Mouse (Mus musculus) liver, embryonic 15.5 days (tissue): ENCODE data around the gene Gm14412. TPM values are rescaled to one million over a fixed set of nuclear protein-coding genes. Genes with fewer than 3 reads are reported as not detected.
"Not testable (repeated sequence)": the region's sequence is repeated elsewhere in the genome, so short reads cannot be mapped to it uniquely, and the experiment has no call there.

Source experiments
- ATAC-seq: fragments of 200-750 bp; cut with Nextera tagmentation; 2 replicates; pipeline ENCODE4 v1.8.0; 2017; ENCODE audit warnings: moderate number of reproducible peaks, mild to moderate bottlenecking, moderate library complexity; ENCODE audit not compliant: insufficient read depth
- H3K27ac ChIP-seq: fragments of 300-500 bp; sonication (generic); replicated peaks from 2 replicates; pipeline ENCODE4 v1.5.1; 2015; ENCODE audit warnings: mild to moderate bottlenecking, inconsistent platforms
- H3K27me3 ChIP-seq: fragments of 300-500 bp; sonication (generic); 2 replicates; pipeline ENCODE4 v1.6.1; 2015; ENCODE audit warnings: mild to moderate bottlenecking, inconsistent platforms
- H3K36me3 ChIP-seq: fragments of 300-500 bp; sonication (generic); replicated peaks from 2 replicates; pipeline ENCODE4 v1.6.1; 2015; ENCODE audit warnings: moderate library complexity, mild to moderate bottlenecking, inconsistent platforms
- H3K4me1 ChIP-seq: fragments of 300-500 bp; sonication (generic); replicated peaks from 2 replicates; pipeline ENCODE4 v1.6.1; 2015; ENCODE audit warnings: inconsistent platforms
- H3K4me2 ChIP-seq: fragments of 300-500 bp; sonication (generic); 2 replicates; pipeline ENCODE4 v1.6.1; 2015; ENCODE audit warnings: moderate library complexity, mild to moderate bottlenecking, inconsistent platforms
- H3K4me3 ChIP-seq: fragments of 300-500 bp; sonication (generic); replicated peaks from 2 replicates; pipeline ENCODE4 v1.5.1; 2015; ENCODE audit warnings: mild to moderate bottlenecking, inconsistent platforms
- H3K9ac ChIP-seq: fragments of 300-500 bp; sonication (generic); 2 replicates; pipeline ENCODE4 v1.6.1; 2015; ENCODE audit warnings: moderate library complexity, mild to moderate bottlenecking, inconsistent platforms
- H3K9me3 ChIP-seq: fragments of 300-500 bp; sonication (generic); replicated peaks from 2 replicates; pipeline ENCODE4 v1.6.1; 2016; ENCODE audit warnings: inconsistent platforms
- WGBS: fragments of 180-500 bp; shearing (Covaris S2); methylation state at CpG from one replicate; pipeline ENCODE4 v1.1.7; 2015; ENCODE audit warnings: mixed read lengths; ENCODE audit not compliant: insufficient replicate concordance; 5-methylcytosine and 5-hydroxymethylcytosine counted together
- polyA plus RNA-seq: library from polyadenylated mRNA; unstranded; fragments of >200 nt; fragmentation: Nextera tagmentation; extraction: Ambion mirVana; gene quantifications from 2 replicates; pipeline ENCODE4 v1.2.1, GENCODE M21; 2015

The Gm14412 gene
- 0.09 TPM in 1 of 2 replicates, not detected in the other for polyA plus RNA-seq

DNA sequence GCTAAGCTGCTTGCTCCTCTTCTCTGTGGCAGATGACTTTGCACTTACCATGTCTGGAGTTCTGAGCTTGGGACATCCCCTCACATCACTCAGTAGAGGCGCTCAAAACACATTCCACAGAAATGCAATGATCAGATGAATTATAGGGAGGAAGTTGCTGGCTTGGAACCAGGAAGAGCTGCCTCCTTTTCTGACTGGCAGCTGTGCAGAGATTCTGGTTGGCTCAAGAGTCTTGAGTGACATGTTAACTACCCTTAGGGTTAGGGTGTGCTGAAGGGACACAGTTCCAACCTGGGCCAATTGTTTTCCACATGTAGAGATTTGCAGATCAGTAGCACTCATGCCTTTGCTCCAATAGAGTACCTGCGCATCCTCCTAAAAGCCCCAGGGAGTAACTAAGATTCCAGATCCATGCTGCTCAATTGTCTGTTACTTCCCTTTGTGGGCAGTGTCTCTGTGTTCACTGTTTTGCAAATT, at the start of gene Gm14412:
Gene Gm14412, minus strand, starts transcription at position 51 of the 477 bp plus-strand sequence.
- not testable (repeated sequence) for H3K27me3 ChIP-seq, H3K27ac ChIP-seq, H3K4me3 ChIP-seq, H3K9me3 ChIP-seq, H3K36me3 ChIP-seq, H3K4me1 ChIP-seq, ATAC-seq, H3K9ac ChIP-seq, H3K4me2 ChIP-seq
- WGBS, result 69% methylated on average over 2 of the region's 2 CpGs

- not testable (repeated sequence) for H3K36me3 ChIP-seq, H3K4me3 ChIP-seq, H3K4me1 ChIP-seq, H3K27ac ChIP-seq, H3K4me2 ChIP-seq, H3K9ac ChIP-seq, H3K9me3 ChIP-seq, ATAC-seq, H3K27me3 ChIP-seq
- WGBS, result 61% methylated on average over 4 of the region's 4 CpGs
Measured at GRCm38 (mm10) chr2:177329661-177330292, 5.7 kb upstream of the Gm14412 start.

- not testable (repeated sequence) for H3K27me3 ChIP-seq, H3K36me3 ChIP-seq, H3K27ac ChIP-seq, ATAC-seq, H3K4me2 ChIP-seq, H3K4me1 ChIP-seq, H3K9ac ChIP-seq, H3K9me3 ChIP-seq, H3K4me3 ChIP-seq
Measured at GRCm38 (mm10) chr2:177321361-177321760, 2.7 kb downstream of the Gm14412 start.

GRCm38 (mm10) chr2:177320786-177321320, 3.3 kb downstream of the Gm14412 start:
- H3K4me1 ChIP-seq, result not testable (repeated sequence)
- 21% methylated on average over 2 of the region's 2 CpGs for WGBS

DNA sequence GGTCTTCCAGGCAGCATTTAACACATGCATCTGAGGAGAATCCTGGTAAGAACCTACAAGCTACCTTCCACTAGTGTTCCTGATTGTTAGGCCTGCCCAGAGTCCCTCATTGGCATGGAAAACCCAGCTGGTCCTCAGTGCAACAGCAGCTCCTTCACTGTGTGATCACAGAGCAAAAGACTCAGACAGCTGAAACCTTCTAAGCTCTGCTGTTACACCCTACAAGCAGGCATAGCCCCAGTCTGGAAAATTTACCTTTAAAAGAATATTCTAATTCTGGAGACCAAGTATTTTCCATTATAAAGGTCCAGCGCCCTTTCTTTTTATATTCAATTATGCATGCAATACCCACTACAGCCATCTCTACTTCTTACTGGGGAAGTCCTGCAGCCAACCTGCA, 5.1 kb downstream of the Gm14412 start:
- Histone ChIP-seq H3K27ac (no peak overlapping the region), H3K4me3 (no peak overlapping the region), H3K36me3 (no peaks in the 10 kb centered on the region), H3K4me2 (no peak overlapping the region), H3K27me3 (no peaks in the 10 kb centered on the region), H3K4me1 (no peaks in the 10 kb centered on the region), H3K9me3 (0 out of 2 replicates have a peak, but pooled peaks cover 2% of the 10 kb centered on the region), H3K9ac (no peak overlapping the region)
- ATAC-seq, result no peak
- WGBS, result 61% methylated on average over 1 of the region's 1 CpGs

More at GRCm38 (mm10) chr2:177320786-177321320, 3.3 kb downstream of the Gm14412 start:
- H3K9ac ChIP-seq, H3K27me3 ChIP-seq, H3K36me3 ChIP-seq, H3K4me2 ChIP-seq, ATAC-seq, H3K9me3 ChIP-seq, H3K4me3 ChIP-seq, H3K27ac ChIP-seq: not testable (repeated sequence)

DNA sequence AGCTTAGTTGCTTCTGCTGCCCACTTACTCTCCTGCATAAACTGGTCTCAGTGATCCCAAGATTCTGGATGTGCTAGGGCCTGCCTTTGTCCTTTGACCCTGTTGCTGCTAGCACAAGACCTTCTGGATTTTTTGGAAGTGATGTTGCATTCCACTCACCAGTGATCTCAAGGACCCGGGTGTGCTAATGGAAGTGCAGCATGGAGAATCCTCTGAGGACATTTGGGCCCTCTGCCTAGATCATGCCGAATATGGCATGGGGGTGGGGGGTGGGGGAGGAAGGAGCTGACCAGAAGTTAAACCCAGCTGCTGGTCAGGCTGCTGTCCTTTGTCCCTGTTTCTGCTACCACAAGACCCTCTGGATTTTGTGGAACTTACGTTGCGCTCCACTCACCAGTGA, 14.5 kb downstream of the Gm14412 start:
- not testable (repeated sequence) for H3K36me3 ChIP-seq, H3K9me3 ChIP-seq, H3K4me3 ChIP-seq, H3K4me1 ChIP-seq, H3K27me3 ChIP-seq, H3K9ac ChIP-seq, ATAC-seq, H3K27ac ChIP-seq, H3K4me2 ChIP-seq
- 63% methylated on average over 4 of the region's 4 CpGs for WGBS

- H3K9ac ChIP-seq, H3K9me3 ChIP-seq, H3K4me3 ChIP-seq, H3K4me2 ChIP-seq, H3K4me1 ChIP-seq, ATAC-seq, H3K27ac ChIP-seq, H3K27me3 ChIP-seq, H3K36me3 ChIP-seq: not testable (repeated sequence)
- WGBS, result no CpG with 5 or more reads among the region's 2 CpGs
Measured at GRCm38 (mm10) chr2:177304980-177305379, 19.1 kb downstream of the Gm14412 start.

DNA sequence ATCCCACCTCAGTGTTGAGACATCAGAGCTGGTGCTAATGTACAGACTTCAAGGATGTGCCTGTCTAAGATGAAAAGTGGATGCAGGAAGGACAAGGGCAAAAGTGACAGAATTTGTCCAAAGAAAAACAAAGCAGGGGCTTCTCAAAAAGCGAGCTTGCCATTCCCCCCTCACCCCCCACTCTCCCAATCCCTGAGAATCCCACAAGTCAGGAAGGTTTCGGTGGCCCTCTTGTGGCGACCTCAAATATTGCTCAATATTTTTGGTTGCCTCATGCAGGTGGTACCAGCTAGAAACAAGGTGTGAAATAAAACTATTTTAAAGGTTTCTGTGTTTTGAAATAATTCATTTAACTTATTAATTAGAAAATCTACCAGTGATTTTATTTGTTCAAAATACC, 40.4 kb downstream of the Gm14412 start:
- not testable (repeated sequence) for H3K27me3 ChIP-seq, H3K27ac ChIP-seq, H3K4me3 ChIP-seq, H3K4me2 ChIP-seq, H3K4me1 ChIP-seq, H3K9me3 ChIP-seq, H3K36me3 ChIP-seq, H3K9ac ChIP-seq, ATAC-seq
- 19% methylated on average over 3 of the region's 3 CpGs for WGBS

DNA sequence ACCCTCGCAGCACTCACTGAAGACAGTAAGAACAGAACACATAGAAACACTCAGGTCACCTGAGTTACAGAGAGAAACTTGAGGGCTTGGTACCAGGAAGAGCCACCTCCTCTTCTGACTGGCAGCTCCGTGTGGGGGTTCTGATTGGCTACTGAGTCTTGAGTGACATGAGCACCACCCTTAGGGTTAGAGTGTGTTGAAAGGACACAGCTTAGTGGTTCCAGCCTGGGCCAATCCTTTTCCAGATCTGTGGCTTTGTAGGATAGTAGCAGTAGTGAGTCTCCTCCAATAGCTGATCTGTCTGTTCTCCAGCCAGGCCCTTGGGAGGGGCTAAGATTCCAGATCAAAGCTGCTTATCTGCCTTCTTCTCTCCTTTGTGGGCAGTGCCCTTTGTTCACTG, 46.4 kb downstream of the Gm14412 start:
- H3K4me3 ChIP-seq, H3K27ac ChIP-seq, H3K9ac ChIP-seq, H3K9me3 ChIP-seq, H3K27me3 ChIP-seq, H3K4me1 ChIP-seq, ATAC-seq, H3K36me3 ChIP-seq, H3K4me2 ChIP-seq: not testable (repeated sequence)
- 54% methylated on average over 2 of the region's 2 CpGs for WGBS

DNA sequence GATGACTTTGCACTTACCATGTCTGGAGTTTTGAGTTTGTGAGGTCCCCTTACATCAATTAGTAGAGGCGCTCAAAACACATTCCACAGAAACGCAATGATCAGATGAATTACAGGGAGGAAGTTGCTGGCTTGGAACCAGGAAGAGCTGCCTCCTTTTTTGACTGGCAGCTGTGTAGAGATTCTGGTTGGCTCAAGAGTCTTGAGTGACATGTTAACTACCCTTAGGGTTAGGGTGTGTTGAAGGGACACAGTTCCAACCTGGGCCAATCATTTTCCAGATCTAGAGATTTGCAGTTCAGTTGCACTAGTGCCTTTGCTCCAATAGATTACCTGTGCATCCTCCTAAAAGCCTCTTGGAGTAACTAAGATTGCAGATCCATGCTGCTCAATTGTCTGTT, 51.9 kb downstream of the Gm14412 start:
- not testable (repeated sequence) for H3K4me3 ChIP-seq, H3K27ac ChIP-seq, H3K27me3 ChIP-seq, H3K4me2 ChIP-seq, ATAC-seq, H3K9me3 ChIP-seq, H3K36me3 ChIP-seq, H3K9ac ChIP-seq, H3K4me1 ChIP-seq
- WGBS, result 67% methylated on average over 2 of the region's 2 CpGs

DNA sequence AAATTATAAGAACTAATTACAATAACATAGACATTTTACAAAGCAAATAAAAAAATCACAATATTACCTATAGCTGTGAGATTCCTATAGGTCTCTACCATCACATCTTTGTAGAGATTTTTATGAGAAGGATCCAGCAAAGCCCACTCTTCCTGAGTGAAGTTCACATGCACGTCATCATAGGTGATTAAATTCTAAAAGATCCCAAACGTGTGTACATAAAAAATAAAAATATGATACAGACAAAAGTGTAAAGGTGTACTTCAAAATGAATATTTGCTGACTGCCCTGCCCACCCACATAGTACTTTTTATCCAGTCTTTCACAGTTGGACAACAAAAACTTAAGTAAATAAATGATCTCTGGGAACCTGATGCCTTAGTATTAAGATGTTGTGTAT, 57.2 kb downstream of the Gm14412 start, which contains the start of gene Gm14409:
Gene Gm14409, minus strand, starts transcription at position 101 of the 400 bp plus-strand sequence.
- not testable (repeated sequence) for ATAC-seq, H3K4me1 ChIP-seq, H3K36me3 ChIP-seq, H3K27me3 ChIP-seq, H3K4me3 ChIP-seq, H3K27ac ChIP-seq, H3K9ac ChIP-seq, H3K9me3 ChIP-seq, H3K4me2 ChIP-seq
- WGBS, result no CpG with 5 or more reads among the region's 2 CpGs
